Mouse (Mus musculus) heart, adult 2 months (tissue): ENCODE data around the gene Sept9.
"Not testable (repeated sequence)": the region's sequence is repeated elsewhere in the genome, so short reads cannot be mapped to it uniquely, and the experiment has no call there.

ENCODE experiments used
- CTCF ChIP-seq: fragments of 200-600 bp; IDR thresholded peaks from 2 replicates; pipeline ENCODE4 v1.8.1; 2022; ENCODE audit warnings: antibody characterized with exemption, mild to moderate bottlenecking, moderate library complexity
- EP300 ChIP-seq: fragments of 200-500 bp; IDR thresholded peaks from 2 replicates; pipeline ENCODE4 v1.6.1; 2011; ENCODE audit warnings: low read depth, low read length, control low read depth; ENCODE audit not compliant: insufficient read depth

GRCm38 (mm10) chr11:117324718-117325117 lies 125.3 kb downstream of the Sept9 start:
- TF ChIP-seq CTCF, EP300: not testable (repeated sequence)
